Mouse (Mus musculus): ENCODE measurements around the gene Pxmp4. TPM values are rescaled to one million over a fixed set of nuclear protein-coding genes. Genes with fewer than 3 reads are reported as not detected.

Pxmp4 gene
- polyA plus RNA-seq, 1 experiment from 2014 or later: 13.5 TPM

GRCm38 (mm10) chr2:154603007-154603637 lies 386 bp downstream of the Pxmp4 start:
- H3K27ac ChIP-seq (replicated peaks; ENCODE audit: low read depth, low read length): no peak overlapping the region
- peak; percentile 65 for ATAC-seq (ENCODE audit: insufficient number of reproducible peaks, low FRiP score, low TSS enrichment, low read depth)
- DNase-seq (ENCODE audit: low spot score): no peak
- no peaks in the 10 kb centered on the region for H3K36me3 ChIP-seq (ENCODE audit: control insufficient read depth, insufficient read depth, low read length)
- H3K4me1 ChIP-seq (ENCODE audit: control insufficient read depth, insufficient read depth, low read length): peaks cover 6% of the 10 kb centered on the region; the same call in 1 of the 2 replicates
- H3K27me3 ChIP-seq (ENCODE audit: control insufficient read depth, insufficient read depth, low read length): no peaks in the 10 kb centered on the region
- H3K9me3 ChIP-seq (ENCODE audit: control insufficient read depth, low read length): no peaks in the 10 kb centered on the region
- peak overlapping the region; percentile 75 for H3K4me3 ChIP-seq (ENCODE audit: low read depth, low read length)
- peak overlapping the region; percentile 74 for H3K9ac ChIP-seq (ENCODE audit: low read length)
- peak overlapping the region; percentile 74 for H3K4me2 ChIP-seq (ENCODE audit: low read depth, severe bottlenecking)
- WGBS: 21% methylated on average over 22 of the region's 22 CpGs

GRCm38 (mm10) chr2:154601324-154601723 lies 2.2 kb downstream of the Pxmp4 start:
- no peak overlapping the region for H3K4me3 ChIP-seq (ENCODE audit: low read depth, low read length)
- H3K9ac ChIP-seq (ENCODE audit: low read length): no peak overlapping the region
- H3K4me2 ChIP-seq (ENCODE audit: low read depth, severe bottlenecking): no peak overlapping the region
- no peaks in the 10 kb centered on the region for H3K9me3 ChIP-seq (ENCODE audit: control insufficient read depth, low read length)
- H3K27ac ChIP-seq (replicated peaks; ENCODE audit: low read depth, low read length): no peak overlapping the region
- H3K36me3 ChIP-seq (ENCODE audit: control insufficient read depth, insufficient read depth, low read length): no peaks in the 10 kb centered on the region
- peaks cover 6% of the 10 kb centered on the region; the same call in 1 of the 2 replicates for H3K4me1 ChIP-seq (ENCODE audit: control insufficient read depth, insufficient read depth, low read length)
- 82% methylated on average over 3 of the region's 3 CpGs for WGBS
- H3K27me3 ChIP-seq (ENCODE audit: control insufficient read depth, insufficient read depth, low read length): no peaks in the 10 kb centered on the region
- ATAC-seq (ENCODE audit: insufficient number of reproducible peaks, low FRiP score, low TSS enrichment, low read depth): no peak
- DNase-seq (ENCODE audit: low spot score): no peak

- H3K4me2 ChIP-seq (ENCODE audit: low read depth, severe bottlenecking): no peak overlapping the region
- 71% methylated on average over 6 of the region's 6 CpGs for WGBS
- H3K9ac ChIP-seq (ENCODE audit: low read length): no peak overlapping the region
- peaks cover 6% of the 10 kb centered on the region; the same call in 1 of the 2 replicates for H3K4me1 ChIP-seq (ENCODE audit: control insufficient read depth, insufficient read depth, low read length)
- ATAC-seq (ENCODE audit: insufficient number of reproducible peaks, low FRiP score, low TSS enrichment, low read depth) (no peak), DNase-seq (ENCODE audit: low spot score) (no peak)
- H3K27ac ChIP-seq (replicated peaks; ENCODE audit: low read depth, low read length): no peak overlapping the region
- H3K9me3 ChIP-seq (ENCODE audit: control insufficient read depth, low read length): no peaks in the 10 kb centered on the region
- H3K36me3 ChIP-seq (ENCODE audit: control insufficient read depth, insufficient read depth, low read length): no peaks in the 10 kb centered on the region
- no peaks in the 10 kb centered on the region for H3K27me3 ChIP-seq (ENCODE audit: control insufficient read depth, insufficient read depth, low read length)
- H3K4me3 ChIP-seq (ENCODE audit: low read depth, low read length): no peak overlapping the region
Observed at GRCm38 (mm10) chr2:154600586-154600985, 2.9 kb downstream of the Pxmp4 start.

- H3K27me3 ChIP-seq (ENCODE audit: control insufficient read depth, insufficient read depth, low read length): no peaks in the 10 kb centered on the region
- 84% methylated on average over 3 of the region's 3 CpGs for WGBS
- H3K4me3 ChIP-seq (ENCODE audit: low read depth, low read length): no peak overlapping the region
- no peak for ATAC-seq (ENCODE audit: insufficient number of reproducible peaks, low FRiP score, low TSS enrichment, low read depth)
- H3K9ac ChIP-seq (ENCODE audit: low read length): no peak overlapping the region
- H3K4me1 ChIP-seq (ENCODE audit: control insufficient read depth, insufficient read depth, low read length): no peaks in the 10 kb centered on the region
- H3K4me2 ChIP-seq (ENCODE audit: low read depth, severe bottlenecking): no peak overlapping the region
- no peak overlapping the region for H3K27ac ChIP-seq (replicated peaks; ENCODE audit: low read depth, low read length)
- H3K36me3 ChIP-seq (ENCODE audit: control insufficient read depth, insufficient read depth, low read length): no peaks in the 10 kb centered on the region
- peaks cover 2% of the 10 kb centered on the region; the same call in 1 of the 2 replicates for H3K9me3 ChIP-seq (ENCODE audit: control insufficient read depth, low read length)
- no peak for DNase-seq (ENCODE audit: low spot score)
Observed at GRCm38 (mm10) chr2:154597399-154597798, 6.1 kb downstream of the Pxmp4 start.

GRCm38 (mm10) chr2:154595775-154596174 lies 7.7 kb downstream of the Pxmp4 start:
- WGBS: 85% methylated on average over 5 of the region's 5 CpGs
- H3K4me1 ChIP-seq (ENCODE audit: control insufficient read depth, insufficient read depth, low read length): no peaks in the 10 kb centered on the region
- peaks cover 2% of the 10 kb centered on the region; the same call in 1 of the 2 replicates for H3K9me3 ChIP-seq (ENCODE audit: control insufficient read depth, low read length)
- no peak overlapping the region for H3K4me2 ChIP-seq (ENCODE audit: low read depth, severe bottlenecking)
- no peak overlapping the region for H3K9ac ChIP-seq (ENCODE audit: low read length)
- ATAC-seq (ENCODE audit: insufficient number of reproducible peaks, low FRiP score, low TSS enrichment, low read depth) (no peak), DNase-seq (ENCODE audit: low spot score) (no peak)
- H3K36me3 ChIP-seq (ENCODE audit: control insufficient read depth, insufficient read depth, low read length): no peaks in the 10 kb centered on the region
- no peak overlapping the region for H3K4me3 ChIP-seq (ENCODE audit: low read depth, low read length)
- no peak overlapping the region for H3K27ac ChIP-seq (replicated peaks; ENCODE audit: low read depth, low read length)
- no peaks in the 10 kb centered on the region for H3K27me3 ChIP-seq (ENCODE audit: control insufficient read depth, insufficient read depth, low read length)

- ATAC-seq (ENCODE audit: insufficient number of reproducible peaks, low FRiP score, low TSS enrichment, low read depth) (no peak), DNase-seq (ENCODE audit: low spot score) (peak; percentile 36)
- H3K27me3 ChIP-seq (ENCODE audit: control insufficient read depth, insufficient read depth, low read length): no peaks in the 10 kb centered on the region
- WGBS: 70% methylated on average over 3 of the region's 3 CpGs
- H3K27ac ChIP-seq (replicated peaks; ENCODE audit: low read depth, low read length): no peak overlapping the region
- H3K9me3 ChIP-seq (ENCODE audit: control insufficient read depth, low read length): peaks cover 2% of the 10 kb centered on the region; the same call in 1 of the 2 replicates
- no peak overlapping the region for H3K4me2 ChIP-seq (ENCODE audit: low read depth, severe bottlenecking)
- H3K4me1 ChIP-seq (ENCODE audit: control insufficient read depth, insufficient read depth, low read length): no peaks in the 10 kb centered on the region
- H3K4me3 ChIP-seq (ENCODE audit: low read depth, low read length): no peak overlapping the region
- no peak overlapping the region for H3K9ac ChIP-seq (ENCODE audit: low read length)
- H3K36me3 ChIP-seq (ENCODE audit: control insufficient read depth, insufficient read depth, low read length): no peaks in the 10 kb centered on the region
Observed at GRCm38 (mm10) chr2:154593025-154593424, 10.5 kb downstream of the Pxmp4 start.

- WGBS: 85% methylated on average over 3 of the region's 3 CpGs
- ATAC-seq (ENCODE audit: insufficient number of reproducible peaks, low FRiP score, low TSS enrichment, low read depth) (no peak), DNase-seq (ENCODE audit: low spot score) (no peak)
- no peaks in the 10 kb centered on the region for H3K4me1 ChIP-seq (ENCODE audit: control insufficient read depth, insufficient read depth, low read length)
- no peaks in the 10 kb centered on the region for H3K27me3 ChIP-seq (ENCODE audit: control insufficient read depth, insufficient read depth, low read length)
- no peak overlapping the region for H3K4me3 ChIP-seq (ENCODE audit: low read depth, low read length)
- H3K4me2 ChIP-seq (ENCODE audit: low read depth, severe bottlenecking): no peak overlapping the region
- H3K9me3 ChIP-seq (ENCODE audit: control insufficient read depth, low read length): peaks cover 2% of the 10 kb centered on the region; the same call in 1 of the 2 replicates
- no peak overlapping the region for H3K27ac ChIP-seq (replicated peaks; ENCODE audit: low read depth, low read length)
- H3K9ac ChIP-seq (ENCODE audit: low read length): no peak overlapping the region
- H3K36me3 ChIP-seq (ENCODE audit: control insufficient read depth, insufficient read depth, low read length): no peaks in the 10 kb centered on the region
Observed at GRCm38 (mm10) chr2:154591239-154591638, 12.3 kb downstream of the Pxmp4 start.

GRCm38 (mm10) chr2:154589051-154589450 lies 14.5 kb downstream of the Pxmp4 start:
- WGBS: 81% methylated on average over 4 of the region's 4 CpGs
- DNase-seq (ENCODE audit: low spot score) (no peak), ATAC-seq (ENCODE audit: insufficient number of reproducible peaks, low FRiP score, low TSS enrichment, low read depth) (no peak)
- Histone ChIP-seq H3K4me3 (ENCODE audit: low read depth, low read length) (no peak overlapping the region), H3K9ac (ENCODE audit: low read length) (no peak overlapping the region), H3K4me1 (ENCODE audit: control insufficient read depth, insufficient read depth, low read length) (peaks cover 5% of the 10 kb centered on the region; the same call in 1 of the 2 replicates), H3K4me2 (ENCODE audit: low read depth, severe bottlenecking) (no peak overlapping the region), H3K36me3 (ENCODE audit: control insufficient read depth, insufficient read depth, low read length) (no peaks in the 10 kb centered on the region), H3K27ac (replicated peaks; ENCODE audit: low read depth, low read length) (no peak overlapping the region), H3K27me3 (ENCODE audit: control insufficient read depth, insufficient read depth, low read length) (no peaks in the 10 kb centered on the region), H3K9me3 (ENCODE audit: control insufficient read depth, low read length) (peaks cover 2% of the 10 kb centered on the region; the same call in 1 of the 2 replicates)
